Mouse (Mus musculus) forebrain, embryonic 12.5 days (tissue): ENCODE results near the gene Tspan6. TPM values are rescaled to one million over a fixed set of nuclear protein-coding genes. Genes with fewer than 3 reads are reported as not detected.

Source experiments
- ATAC-seq: fragments of 200-750 bp; cut with Nextera tagmentation; 2 replicates; pipeline ENCODE4 v1.8.0; 2017; ENCODE audit warnings: moderate TSS enrichment; ENCODE audit not compliant: low FRiP score
- H3K27ac ChIP-seq: fragments of 300-500 bp; sonication (generic); 2 replicates; pipeline ENCODE4 v1.5.1; 2016; ENCODE audit warnings: mild to moderate bottlenecking
- H3K27me3 ChIP-seq: fragments of 300-500 bp; sonication (generic); 2 replicates; pipeline ENCODE4 v1.6.1; 2016; ENCODE audit warnings: mild to moderate bottlenecking
- H3K36me3 ChIP-seq: fragments of 300-500 bp; sonication (generic); replicated peaks from 2 replicates; pipeline ENCODE4 v1.6.1; 2016; ENCODE audit warnings: mild to moderate bottlenecking
- H3K4me1 ChIP-seq: fragments of 300-500 bp; sonication (generic); 2 replicates; pipeline ENCODE4 v1.6.1; 2016
- H3K4me2 ChIP-seq: fragments of 300-500 bp; sonication (generic); 2 replicates; pipeline ENCODE4 v1.6.1; 2016; ENCODE audit warnings: mild to moderate bottlenecking, moderate library complexity
- H3K4me3 ChIP-seq: fragments of 300-500 bp; sonication (generic); replicated peaks from 2 replicates; pipeline ENCODE4 v1.5.1; 2016; ENCODE audit warnings: mild to moderate bottlenecking
- H3K9ac ChIP-seq: fragments of 300-500 bp; sonication (generic); 2 replicates; pipeline ENCODE4 v1.6.1; 2016; ENCODE audit warnings: mild to moderate bottlenecking
- H3K9me3 ChIP-seq: fragments of 300-500 bp; sonication (generic); 2 replicates; pipeline ENCODE4 v1.6.1; 2016
- WGBS: fragments of 180-500 bp; shearing (Covaris S2); methylation state at CpG from one replicate; pipeline ENCODE4 v1.1.7; 2016; 5-methylcytosine and 5-hydroxymethylcytosine counted together
- polyA plus RNA-seq: library from polyadenylated mRNA; unstranded; fragments of >200 nt; fragmentation: Nextera tagmentation; extraction: Ambion mirVana; gene quantifications from 2 replicates; pipeline ENCODE4 v1.2.1, GENCODE M21; 2016

Gene Tspan6
- polyA plus RNA-seq, 1 experiment from 2014 or later: 212 TPM

- no peak overlapping the region for H3K9ac ChIP-seq
- WGBS: 94% methylated on average over 3 of the region's 3 CpGs
- no peak for ATAC-seq
Measured at GRCm38 (mm10) chrX:133887308-133887707, 10.9 kb downstream of the Tspan6 start.

GRCm38 (mm10) chrX:133869743-133870142 lies 28.5 kb downstream of the Tspan6 start:
- no peaks in the 10 kb centered on the region for H3K4me1 ChIP-seq
- no peak overlapping the region for H3K4me3 ChIP-seq
- H3K4me2 ChIP-seq: no peak overlapping the region
- H3K9me3 ChIP-seq: no peaks in the 10 kb centered on the region
- no peaks in the 10 kb centered on the region for H3K27me3 ChIP-seq
- 95% methylated on average over 6 of the region's 6 CpGs for whole genome bisulfite sequencing
- no peak overlapping the region for H3K9ac ChIP-seq
- no peak for ATAC-seq
- no peaks in the 10 kb centered on the region for H3K36me3 ChIP-seq
- H3K27ac ChIP-seq: no peak overlapping the region

More at GRCm38 (mm10) chrX:133887308-133887707, 10.9 kb downstream of the Tspan6 start:
- 0 out of 2 replicates have a peak, but pooled peaks cover 9% of the 10 kb centered on the region for H3K36me3 ChIP-seq
- H3K4me2 ChIP-seq: no peak overlapping the region
- H3K4me3 ChIP-seq: no peak overlapping the region
- H3K27ac ChIP-seq: no peak overlapping the region
- no peaks in the 10 kb centered on the region for H3K4me1 ChIP-seq
- no peaks in the 10 kb centered on the region for H3K9me3 ChIP-seq
- no peaks in the 10 kb centered on the region for H3K27me3 ChIP-seq

GRCm38 (mm10) chrX:133853637-133854036 lies 44.6 kb downstream of the Tspan6 start:
- H3K4me1 ChIP-seq: no peaks in the 10 kb centered on the region
- no peak overlapping the region for H3K4me3 ChIP-seq
- H3K4me2 ChIP-seq: no peak overlapping the region
- H3K9me3 ChIP-seq: no peaks in the 10 kb centered on the region
- WGBS: 94% methylated on average over 4 of the region's 4 CpGs
- no peak overlapping the region for H3K9ac ChIP-seq
- H3K27ac ChIP-seq: no peak overlapping the region
- 0 out of 2 replicates have a peak, but pooled peaks cover 3% of the 10 kb centered on the region for H3K27me3 ChIP-seq
- no peak for ATAC-seq
- no peaks in the 10 kb centered on the region for H3K36me3 ChIP-seq

DNA sequence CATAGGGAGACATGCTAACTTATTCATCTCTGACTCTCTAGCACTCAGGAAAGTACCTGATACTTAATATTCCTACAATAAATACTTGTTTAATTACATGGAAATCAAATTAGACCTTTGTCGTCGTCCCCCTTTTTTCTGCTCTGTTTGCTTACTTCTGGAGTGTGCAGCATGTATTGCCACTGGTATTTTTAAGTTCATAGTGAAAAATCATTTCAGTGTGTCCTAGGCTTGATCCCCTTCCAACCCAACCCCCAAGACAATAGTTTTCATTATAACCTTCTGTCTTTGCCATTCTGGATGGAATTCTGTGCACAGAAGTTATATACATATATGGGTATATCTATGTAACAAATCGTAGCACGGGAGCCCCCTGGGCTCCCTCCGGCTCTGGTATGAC lies 47.5 kb downstream of the Tspan6 start, which contains the start of gene Tnmd:
TSS of gene Tnmd (plus strand) at position 301 of the 400 bp plus-strand sequence.
- 84% methylated on average over 5 of the region's 5 CpGs for WGBS
- Histone ChIP-seq H3K9ac (no peak within 1 kb of the TSS), H3K9me3 (no peaks in the 10 kb centered on the region), H3K36me3 (no peaks in the 10 kb centered on the region), H3K4me1 (no peaks in the 10 kb centered on the region), H3K4me2 (no peak within 1 kb of the TSS), H3K4me3 (no peak within 1 kb of the TSS), H3K27ac (no peak within 1 kb of the TSS), H3K27me3 (0 out of 2 replicates have a peak, but pooled peaks cover 3% of the 10 kb centered on the region)
- ATAC-seq: no peak

Other genes with a start within 250 kb of the Tspan6 start
- 21.6 and 22.3 TPM in 2 replicates for gene Pcdh19, start 209.4 kb downstream of the Tspan6 start, polyA plus RNA-seq
- 8.0 and 12.8 TPM in 2 replicates for gene Tnmd, start 47.4 kb downstream of the Tspan6 start, polyA plus RNA-seq
- 0.27 and 0.74 TPM in 2 replicates for gene Srpx2, start 10.0 kb upstream of the Tspan6 start, polyA plus RNA-seq
- gene Sytl4, start 83.4 kb upstream of the Tspan6 start, polyA plus RNA-seq: 0.81 and 1.00 TPM in 2 replicates
- 72.8 and 74.4 TPM in 2 replicates for gene Cstf2, start 160.8 kb upstream of the Tspan6 start, polyA plus RNA-seq